Mouse (Mus musculus): ENCODE data around the gene Fgfr2. TPM values are rescaled to one million over a fixed set of nuclear protein-coding genes. Genes with fewer than 3 reads are reported as not detected.
"Not testable (repeated sequence)": the region's sequence is repeated elsewhere in the genome, so short reads cannot be mapped to it uniquely, and the experiment has no call there.

Fgfr2 gene
- total RNA-seq, 2 experiments from 2014 or later = 190 to 480 TPM

GRCm38 (mm10) chr7:131434276-131434675 is 1688.9 kb downstream of the Fgfr2 start:
- DNase-seq = no peak

- peak in 1 of 2 experiments; percentile 32 for DNase-seq
Observed at GRCm38 (mm10) chr7:131432244-131432643, 1690.9 kb downstream of the Fgfr2 start.

DNA sequence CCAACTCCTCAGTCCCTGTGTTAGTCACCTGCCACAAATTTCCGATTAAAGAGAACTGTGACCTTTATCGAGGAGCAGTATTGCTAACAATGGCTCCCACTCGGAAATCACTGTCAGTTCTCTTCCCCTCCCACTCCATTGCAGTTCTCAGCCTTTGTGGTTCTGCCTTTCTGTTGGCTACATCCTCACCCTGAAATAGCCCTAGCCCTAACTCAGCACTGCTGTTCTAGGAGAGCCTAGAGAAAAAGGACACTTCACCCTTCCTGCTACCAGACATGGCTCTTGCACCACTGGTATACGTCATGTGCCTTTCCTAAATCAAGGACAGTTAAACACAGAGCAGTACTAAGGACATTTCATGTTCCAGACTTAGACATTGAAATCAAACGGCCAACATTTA is 1695.8 kb downstream of the Fgfr2 start:
- peak; percentile 6 to 35 for DNase-seq

- no peak for DNase-seq
Observed at GRCm38 (mm10) chr7:131424912-131425311, 1698.2 kb downstream of the Fgfr2 start.

DNA sequence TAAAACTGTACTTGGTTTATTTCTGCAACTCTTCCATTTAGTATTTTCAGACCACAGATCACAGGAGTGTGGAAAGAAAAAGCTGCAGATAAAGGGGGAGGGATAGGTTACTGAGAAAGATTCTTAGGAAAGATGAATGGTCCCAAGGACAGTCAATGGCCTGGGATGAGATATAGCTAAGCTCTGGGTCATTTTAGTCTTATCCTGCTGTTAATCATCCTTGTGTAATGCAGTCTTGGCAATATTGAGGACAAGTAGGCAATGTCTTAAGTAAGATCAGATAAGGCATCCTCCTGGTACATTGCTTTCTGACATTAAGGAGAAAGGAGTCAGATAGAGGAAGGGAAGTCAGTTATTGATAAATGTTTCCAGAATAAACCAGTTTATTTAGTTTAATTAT is 1705.5 kb downstream of the Fgfr2 start:
- no peak for DNase-seq

DNA sequence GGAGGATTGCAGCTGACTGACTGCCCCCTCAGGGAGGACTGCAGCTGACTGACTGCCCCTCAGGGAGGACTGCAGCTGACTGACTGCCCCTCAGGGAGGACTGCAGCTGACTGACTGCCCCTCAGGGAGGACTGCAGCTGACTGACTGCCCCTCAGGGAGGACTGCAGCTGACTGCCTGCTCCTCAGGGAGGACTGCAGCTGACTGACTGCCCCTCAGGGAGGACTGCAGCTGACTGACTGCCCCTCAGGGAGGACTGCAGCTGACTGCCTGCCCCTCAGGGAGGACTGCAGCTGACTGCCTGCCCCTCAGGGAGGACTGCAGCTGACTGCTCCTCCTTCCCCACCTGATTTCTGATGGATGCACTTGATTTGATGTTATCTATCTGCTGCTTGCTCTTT is 1706.4 kb downstream of the Fgfr2 start:
- not testable (repeated sequence) for DNase-seq

- DNase-seq = no peak
Observed at GRCm38 (mm10) chr7:131411941-131412270, 1711.2 kb downstream of the Fgfr2 start.

GRCm38 (mm10) chr7:131411221-131411940 is 1711.8 kb downstream of the Fgfr2 start:
- peak; percentile 29 to 36 for DNase-seq

GRCm38 (mm10) chr7:131410416-131411058 is 1712.6 kb downstream of the Fgfr2 start, which contains the start of the genes Ikzf5 and Acadsb:
Gene Ikzf5 (minus strand): TSS chr7:131410521.
Gene Acadsb (plus strand): TSS chr7:131410601.
- DNase-seq = peak; percentile 99 to 100

GRCm38 (mm10) chr7:131409988-131410385 is 1713.2 kb downstream of the Fgfr2 start:
- DNase-seq = no peak

GRCm38 (mm10) chr7:131409321-131409987 is 1713.7 kb downstream of the Fgfr2 start:
- DNase-seq = peak in 1 of 2 experiments; percentile 7

GRCm38 (mm10) chr7:131391761-131392160 is 1731.4 kb downstream of the Fgfr2 start:
- DNase-seq = not testable (repeated sequence)

- no peak for DNase-seq
Observed at GRCm38 (mm10) chr7:131371880-131372651, 1751.1 kb downstream of the Fgfr2 start.

GRCm38 (mm10) chr7:131371470-131371860 is 1751.7 kb downstream of the Fgfr2 start:
- DNase-seq = no peak

GRCm38 (mm10) chr7:131370648-131371469 is 1752.3 kb downstream of the Fgfr2 start, which contains the start of gene Pstk:
Gene Pstk (plus strand): TSS chr7:131371141.
- peak; percentile 93 to 94 for DNase-seq

- no peak for DNase-seq
Observed at GRCm38 (mm10) chr7:131364131-131364530, 1759.0 kb downstream of the Fgfr2 start.

GRCm38 (mm10) chr7:131362615-131363300 is 1760.4 kb downstream of the Fgfr2 start, which contains the start of gene 2310057M21Rik:
Gene 2310057M21Rik (minus strand): TSS chr7:131362759.
- peak; percentile 96 for DNase-seq

DNA sequence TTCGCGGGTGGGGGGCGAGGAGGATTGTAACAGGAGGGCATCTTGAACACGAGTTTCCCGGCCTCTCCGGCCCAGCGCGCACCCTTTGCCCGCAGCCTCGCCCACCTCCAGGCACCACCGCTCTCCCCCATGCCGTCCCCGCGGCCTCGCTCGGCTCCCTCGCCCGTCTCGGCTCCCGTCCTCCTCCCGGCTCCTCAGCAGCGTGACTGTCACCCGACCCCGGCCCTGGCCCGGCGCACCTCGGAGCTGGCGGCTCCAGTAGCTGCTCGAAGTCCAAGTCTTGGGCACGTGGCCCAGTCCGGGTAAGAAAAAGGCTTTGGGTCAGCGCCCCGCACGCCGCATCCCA is 1760.9 kb downstream of the Fgfr2 start:
- DNase-seq = no peak

DNA sequence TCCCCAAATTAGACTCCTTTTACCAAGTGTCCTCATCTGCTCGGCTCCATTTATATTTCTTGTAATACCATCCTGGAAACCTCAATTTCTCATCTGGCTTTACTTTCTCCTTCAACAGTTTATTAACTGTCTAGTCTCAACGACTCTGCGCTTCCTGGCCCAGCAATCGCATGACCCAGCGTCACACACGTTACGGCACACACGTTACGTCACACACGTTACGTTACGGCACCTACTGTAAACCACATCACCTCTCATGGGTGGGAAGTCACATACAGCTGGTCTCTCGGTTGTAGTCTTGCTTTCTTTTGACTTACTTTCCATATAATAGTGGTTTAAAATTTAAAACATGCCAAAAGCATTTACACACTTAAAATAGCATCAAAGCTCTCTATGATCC is 1767.0 kb downstream of the Fgfr2 start:
- no peak for DNase-seq

- no peak for DNase-seq
Observed at GRCm38 (mm10) chr7:131345856-131346541, 1777.2 kb downstream of the Fgfr2 start.

Measured in adrenal gland, postnatal 36 days (tissue).